Mouse (Mus musculus) embryonic facial prominence, embryonic 11.5 days (tissue): ENCODE results near the gene Pdlim5. TPM values are rescaled to one million over a fixed set of nuclear protein-coding genes. Genes with fewer than 3 reads are reported as not detected.
"Not testable (repeated sequence)": the region's sequence is repeated elsewhere in the genome, so short reads cannot be mapped to it uniquely, and the experiment has no call there.

ENCODE experiments used
- ATAC-seq: fragments of 200-750 bp; cut with Nextera tagmentation; replicated peaks from 2 replicates; pipeline ENCODE4 v1.8.0; 2017; ENCODE audit warnings: low read depth; ENCODE audit not compliant: insufficient number of reproducible peaks, low FRiP score, low TSS enrichment
- DNase-seq: peaks from one replicate; pipeline ENCODE4 v3.0.0-alpha.2; 2015; ENCODE audit warnings: low spot score
- H3K27ac ChIP-seq: fragments of 300-500 bp; sonication (generic); replicated peaks from 2 replicates; pipeline ENCODE4 v1.5.1; 2014; ENCODE audit warnings: mild to moderate bottlenecking, low read depth, low read length, control low read depth
- H3K27me3 ChIP-seq: fragments of 300-500 bp; sonication (generic); 2 replicates; pipeline ENCODE4 v1.6.1; 2014; ENCODE audit warnings: mild to moderate bottlenecking, low read length, moderate library complexity, mixed read lengths; ENCODE audit not compliant: control insufficient read depth, insufficient read depth
- H3K36me3 ChIP-seq: fragments of 300-500 bp; sonication (generic); replicated peaks from 2 replicates; pipeline ENCODE4 v1.6.1; 2014; ENCODE audit warnings: low read depth, mild to moderate bottlenecking, low read length, moderate library complexity, mixed read lengths; ENCODE audit not compliant: control insufficient read depth, insufficient read depth
- H3K4me1 ChIP-seq: fragments of 300-500 bp; sonication (generic); 2 replicates; pipeline ENCODE4 v1.6.1; 2014; ENCODE audit warnings: low read length, mixed read lengths; ENCODE audit not compliant: control insufficient read depth, insufficient read depth
- H3K4me2 ChIP-seq: fragments of 300-500 bp; sonication (generic); 2 replicates; pipeline ENCODE4 v1.6.1; 2014; ENCODE audit warnings: low read depth, mild to moderate bottlenecking, control low read depth, low read length, moderate library complexity
- H3K4me3 ChIP-seq: fragments of 300-500 bp; sonication (generic); 2 replicates; pipeline ENCODE4 v1.5.1; 2014; ENCODE audit warnings: low read depth, low read length, control low read depth
- H3K9ac ChIP-seq: fragments of 300-500 bp; sonication (generic); replicated peaks from 2 replicates; pipeline ENCODE4 v1.6.1; 2014; ENCODE audit warnings: mild to moderate bottlenecking, control low read depth, low read length
- H3K9me3 ChIP-seq: fragments of 300-500 bp; sonication (generic); replicated peaks from 2 replicates; pipeline ENCODE4 v1.6.1; 2016; ENCODE audit warnings: mild to moderate bottlenecking, low read length, inconsistent platforms, mixed read lengths; ENCODE audit not compliant: control insufficient read depth
- WGBS: fragments of 180-500 bp; shearing (Covaris S2); extraction: QIAGEN DNeasy Blood & Tissue Kit; methylation state at CpG from one replicate; pipeline ENCODE4 v1.1.7; 2014; 5-methylcytosine and 5-hydroxymethylcytosine counted together
- polyA plus RNA-seq: library from polyadenylated mRNA; unstranded; fragments of >200 nt; fragmentation: Nextera tagmentation; extraction: Ambion mirVana; gene quantifications from 2 replicates; pipeline ENCODE4 v1.2.1, GENCODE M21; 2014

Pdlim5 gene
- polyA plus RNA-seq, result 19.6 TPM in 2 replicates

DNA sequence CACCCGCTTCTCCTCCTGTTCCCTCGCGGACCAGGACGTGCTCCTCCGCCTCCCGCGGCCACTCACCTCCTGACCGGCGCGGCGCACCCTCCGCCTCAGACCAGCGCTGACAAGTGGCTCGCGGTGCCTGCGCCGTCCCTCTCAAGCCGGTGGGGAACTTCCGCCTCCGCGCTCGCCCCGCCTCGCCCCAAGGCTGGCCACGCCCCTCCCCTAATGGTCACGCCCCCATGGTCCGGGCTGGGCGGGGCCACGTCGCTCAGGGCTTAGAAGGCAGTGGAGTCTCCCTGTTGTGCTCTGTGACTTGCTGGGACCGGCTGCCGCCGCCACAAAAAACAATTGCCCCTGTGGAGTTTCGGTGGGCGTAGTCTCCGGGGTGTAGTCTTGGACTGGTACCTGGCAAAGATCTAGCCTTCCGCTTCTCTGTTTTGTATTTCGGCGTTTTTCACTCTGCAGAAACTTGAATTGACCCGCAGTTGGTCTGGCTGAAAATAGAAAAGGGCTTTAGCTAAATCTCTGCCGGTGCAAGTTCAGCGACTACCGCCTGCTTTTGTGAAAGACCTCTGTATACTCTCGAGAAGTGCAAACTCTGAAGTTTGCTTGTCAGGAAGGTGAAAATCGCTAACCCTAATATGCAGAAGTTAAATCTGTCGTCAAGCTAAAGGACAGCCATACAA lies at the start of gene Pdlim5:
TSS of gene Pdlim5 (minus strand) at position 177 of the 674 bp plus-strand sequence.
- Histone ChIP-seq H3K4me3 (peak within 1 kb of the TSS; percentile 80), H3K9ac (peak within 1 kb of the TSS; percentile 70), H3K4me2 (peak within 1 kb of the TSS; percentile 63), H3K27ac (peak within 1 kb of the TSS; percentile 16; the same call in 1 of the 2 replicates), H3K27me3 (no peaks in the 10 kb centered on the region), H3K4me1 (no peaks in the 10 kb centered on the region), H3K36me3 (no peaks in the 10 kb centered on the region), H3K9me3 (no peaks in the 10 kb centered on the region)
- ATAC-seq (peak; percentile 98), DNase-seq (peak; percentile 95)
- WGBS, result under 1% methylated on average over 40 of the region's 46 CpGs

DNA sequence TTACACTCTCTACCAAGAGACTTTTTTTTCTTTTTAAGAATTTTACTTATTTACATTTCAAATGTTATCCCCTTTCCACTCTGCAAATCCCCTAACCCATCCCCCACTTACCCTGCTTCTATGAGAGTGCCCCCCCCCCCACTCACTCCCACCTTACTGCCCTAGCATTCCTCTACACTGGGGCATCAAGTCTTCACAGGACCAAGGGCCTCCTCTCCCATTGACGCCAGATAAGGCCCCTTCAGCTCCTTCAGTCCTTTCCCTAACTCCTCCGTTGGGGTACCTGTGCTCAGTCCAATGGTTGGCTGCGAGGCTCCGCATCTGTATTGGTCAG lies 48.2 kb upstream of the Pdlim5 start:
- no peaks in the 10 kb centered on the region; the same call in 1 of the 2 replicates for H3K4me1 ChIP-seq
- ATAC-seq (no peak), DNase-seq (no peak)
- no peaks in the 10 kb centered on the region for H3K9me3 ChIP-seq
- WGBS, result 38% methylated on average over 4 of the region's 4 CpGs
- no peaks in the 10 kb centered on the region for H3K27me3 ChIP-seq
- no peak overlapping the region for H3K4me3 ChIP-seq
- H3K27ac ChIP-seq, result no peak overlapping the region
- no peaks in the 10 kb centered on the region for H3K36me3 ChIP-seq
- H3K9ac ChIP-seq, result no peak overlapping the region
- no peak overlapping the region for H3K4me2 ChIP-seq

DNA sequence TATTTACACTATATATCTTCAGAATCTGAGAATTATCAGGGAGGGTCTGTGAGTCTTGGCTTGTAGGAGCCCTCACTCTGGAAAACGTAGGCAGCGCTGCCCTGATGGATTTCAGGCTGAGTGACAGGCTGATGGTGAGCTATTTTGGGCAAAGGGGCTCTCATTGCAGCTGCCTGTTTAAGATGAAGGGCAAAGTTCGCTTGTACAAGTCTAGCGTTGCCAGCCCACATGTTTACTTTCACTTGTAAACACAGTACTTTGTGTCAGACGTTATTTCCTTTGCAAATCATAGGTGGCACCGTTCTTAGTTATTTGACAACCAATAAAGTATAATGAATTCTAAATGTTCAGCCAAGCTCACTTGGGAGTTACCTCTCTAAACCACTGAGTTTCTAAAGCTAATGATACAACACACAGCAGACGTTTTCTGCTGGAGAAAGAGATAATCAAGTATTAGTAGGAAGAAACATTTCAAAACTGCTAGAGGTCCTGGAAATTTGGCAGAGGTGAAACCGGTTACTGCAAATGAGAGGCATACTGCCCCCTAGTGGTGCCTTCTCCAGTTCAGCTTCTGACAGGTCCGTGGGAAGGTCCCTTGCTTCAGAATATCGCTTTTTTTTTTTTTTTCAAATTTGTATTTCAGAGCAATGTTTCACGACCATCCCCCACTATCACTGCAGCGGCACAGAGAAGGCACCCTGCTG lies 47.7 kb upstream of the Pdlim5 start:
- no peaks in the 10 kb centered on the region for H3K9me3 ChIP-seq
- no peak overlapping the region for H3K9ac ChIP-seq
- no peaks in the 10 kb centered on the region for H3K27me3 ChIP-seq
- ATAC-seq, result no peak
- no peak overlapping the region for H3K4me3 ChIP-seq
- no peak overlapping the region for H3K4me2 ChIP-seq
- peak; percentile 92 for DNase-seq
- no peak overlapping the region for H3K27ac ChIP-seq
- 9% methylated on average over 12 of the region's 12 CpGs for WGBS
- H3K4me1 ChIP-seq, result no peaks in the 10 kb centered on the region; the same call in 1 of the 2 replicates
- H3K36me3 ChIP-seq, result no peaks in the 10 kb centered on the region

DNA sequence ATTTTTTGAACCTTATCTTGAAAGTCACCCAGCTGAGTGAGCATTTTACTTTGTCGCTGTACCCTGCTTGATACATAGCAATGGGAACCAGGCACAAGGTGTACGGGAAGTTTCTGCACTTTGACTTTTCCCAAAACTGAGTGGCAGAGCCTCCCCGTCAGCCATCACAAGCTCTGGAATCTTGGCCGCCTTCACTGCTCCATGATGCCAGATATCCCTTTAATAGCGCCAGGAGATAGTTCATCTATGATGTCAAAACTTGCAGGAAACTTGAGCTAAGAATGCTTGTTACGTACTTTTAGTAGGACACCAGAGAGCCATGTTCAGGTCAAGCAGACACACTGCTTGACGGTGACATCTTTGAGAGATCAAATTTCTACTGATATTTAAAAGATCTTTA lies 46.7 kb upstream of the Pdlim5 start:
- WGBS, result 77% methylated on average over 7 of the region's 7 CpGs
- H3K4me2 ChIP-seq, result no peak overlapping the region
- H3K4me3 ChIP-seq, result no peak overlapping the region
- H3K27ac ChIP-seq, result no peak overlapping the region
- H3K27me3 ChIP-seq, result no peaks in the 10 kb centered on the region
- no peaks in the 10 kb centered on the region for H3K9me3 ChIP-seq
- ATAC-seq, result no peak
- no peaks in the 10 kb centered on the region; the same call in 1 of the 2 replicates for H3K4me1 ChIP-seq
- no peak for DNase-seq
- H3K9ac ChIP-seq, result no peak overlapping the region
- no peaks in the 10 kb centered on the region for H3K36me3 ChIP-seq

DNA sequence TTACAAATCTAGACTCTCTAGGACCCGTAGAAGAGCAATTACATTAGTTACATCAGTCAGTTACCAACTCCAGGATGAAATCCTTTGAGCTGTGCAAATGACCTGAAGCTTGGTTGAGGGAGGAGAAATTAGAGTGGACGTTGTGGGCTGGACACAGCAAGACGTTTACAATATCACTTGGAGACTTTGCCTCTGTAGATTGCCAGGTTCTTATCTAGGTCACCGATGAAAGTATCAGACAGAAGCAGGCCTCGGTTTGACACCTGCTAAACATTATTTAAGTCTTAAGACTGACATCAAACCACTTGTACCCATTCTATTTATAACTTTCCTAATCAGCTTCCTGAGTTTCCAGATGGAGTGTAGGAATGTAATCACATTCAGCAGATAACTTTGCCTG lies 45.6 kb upstream of the Pdlim5 start:
- no peaks in the 10 kb centered on the region for H3K9me3 ChIP-seq
- no peak overlapping the region for H3K9ac ChIP-seq
- no peak for DNase-seq
- H3K27ac ChIP-seq, result no peak overlapping the region
- H3K4me3 ChIP-seq, result no peak overlapping the region
- H3K4me2 ChIP-seq, result no peak overlapping the region
- WGBS, result 59% methylated on average over 5 of the region's 5 CpGs
- no peaks in the 10 kb centered on the region for H3K27me3 ChIP-seq
- ATAC-seq, result no peak
- H3K36me3 ChIP-seq, result no peaks in the 10 kb centered on the region
- H3K4me1 ChIP-seq, result no peaks in the 10 kb centered on the region; the same call in 1 of the 2 replicates

DNA sequence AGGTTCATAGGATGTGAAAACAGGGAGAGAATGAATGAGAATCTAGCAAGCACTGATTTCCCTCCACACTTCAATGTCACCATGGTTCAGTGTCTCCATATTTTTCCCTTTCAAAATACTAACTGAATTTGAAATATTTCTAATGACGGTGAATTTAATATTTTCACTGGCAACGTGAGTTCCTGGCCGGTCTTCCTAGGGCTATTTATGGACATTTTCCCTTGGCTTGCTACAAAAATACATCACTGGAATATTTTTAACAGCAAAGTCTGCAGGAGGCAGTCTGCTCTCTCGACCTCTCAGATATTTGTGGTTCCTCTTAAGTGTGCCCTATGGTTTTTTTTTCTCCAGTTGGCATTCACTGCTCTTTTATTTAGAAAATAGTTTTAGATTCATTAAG lies 44.7 kb upstream of the Pdlim5 start:
- no peak overlapping the region for H3K9ac ChIP-seq
- no peaks in the 10 kb centered on the region for H3K9me3 ChIP-seq
- no peaks in the 10 kb centered on the region; the same call in 1 of the 2 replicates for H3K4me1 ChIP-seq
- no peaks in the 10 kb centered on the region for H3K27me3 ChIP-seq
- H3K36me3 ChIP-seq, result no peaks in the 10 kb centered on the region
- no peak overlapping the region for H3K4me3 ChIP-seq
- DNase-seq (no peak), ATAC-seq (no peak)
- H3K4me2 ChIP-seq, result no peak overlapping the region
- WGBS, result 64% methylated on average over 4 of the region's 4 CpGs
- no peak overlapping the region for H3K27ac ChIP-seq

DNA sequence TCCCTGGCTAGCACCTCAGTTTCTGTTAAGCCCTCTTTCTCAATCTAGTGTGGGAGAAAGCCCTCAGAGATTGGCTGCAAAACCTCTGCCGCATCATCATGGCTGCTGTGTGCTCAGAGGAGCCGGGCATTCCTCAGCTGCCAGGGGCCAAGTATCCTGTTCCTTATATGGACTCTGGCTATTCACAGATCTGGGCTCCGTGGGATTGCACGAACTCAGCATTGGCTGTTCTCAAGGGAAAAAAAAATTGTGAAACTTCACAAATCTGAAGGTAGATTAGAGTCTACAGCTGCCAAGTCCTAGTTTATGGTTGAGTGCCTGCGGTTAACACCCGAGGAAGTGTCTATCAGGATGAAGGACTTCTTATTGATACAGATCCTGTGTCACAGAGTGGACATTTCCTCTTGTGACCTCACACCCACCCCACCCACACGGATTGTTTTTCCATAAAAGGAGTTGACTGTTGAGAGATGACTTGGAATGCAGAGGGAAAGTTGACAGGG lies 44.1 kb upstream of the Pdlim5 start:
- Histone ChIP-seq H3K4me2 (no peak overlapping the region), H3K9me3 (no peaks in the 10 kb centered on the region), H3K27ac (no peak overlapping the region), H3K27me3 (no peaks in the 10 kb centered on the region), H3K36me3 (no peaks in the 10 kb centered on the region), H3K4me1 (no peaks in the 10 kb centered on the region; the same call in 1 of the 2 replicates), H3K4me3 (no peak overlapping the region), H3K9ac (no peak overlapping the region)
- DNase-seq (peak; percentile 23), ATAC-seq (no peak)
- 47% methylated on average over 7 of the region's 7 CpGs for WGBS

DNA sequence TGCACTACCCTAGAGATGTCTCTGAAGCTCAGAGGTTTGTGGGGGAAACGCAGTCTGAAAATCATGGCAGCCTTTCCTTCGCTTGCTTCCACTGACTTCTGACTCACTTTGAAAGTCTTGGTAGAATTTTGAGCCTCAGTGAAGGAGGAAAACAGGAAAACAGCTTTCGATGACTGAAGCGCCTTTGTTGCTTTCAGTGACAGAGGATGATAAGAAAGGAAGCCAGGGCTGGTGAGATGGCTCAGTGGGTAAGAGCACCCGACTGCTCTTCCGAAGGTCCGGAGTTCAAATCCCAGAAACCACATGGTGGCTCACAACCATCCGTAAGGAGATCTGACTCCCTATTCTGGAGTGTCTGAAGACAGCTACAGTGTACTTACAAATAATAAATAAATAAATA lies 43.1 kb upstream of the Pdlim5 start:
- not testable (repeated sequence) for H3K9me3 ChIP-seq, H3K27me3 ChIP-seq, ATAC-seq, H3K9ac ChIP-seq, DNase-seq, H3K4me2 ChIP-seq, H3K36me3 ChIP-seq, H3K4me1 ChIP-seq, H3K27ac ChIP-seq, H3K4me3 ChIP-seq
- 93% methylated on average over 8 of the region's 8 CpGs for WGBS
